In genomic region chr12:108705486-108705885, GRCm38 (mm10) we compare ENCODE assay signal across 30 mouse cellular contexts. TPM values are rescaled to one million over a fixed set of nuclear protein-coding genes. Genes with fewer than 3 reads are reported as not detected.
"Had no signal": no experiment of that assay in that cellular context is flagged by ENCODE, and none has a peak within 500 bp of the region (broad histone marks: within the 10 kb centered on the region; RNA-seq: fewer than 3 reads in every experiment).

No protein-coding gene starts in this region.

- H3K9me3 ChIP-seq: limb, embryonic 10.5 days; limb, embryonic 12.5 days; limb, embryonic 13.5 days; limb, embryonic 15.5 days; liver, embryonic 12.5 days; liver, embryonic 13.5 days; liver, embryonic 15.5 days; lung, embryonic 15.5 days; megakaryocyte, embryonic 14.5 days; midbrain, embryonic 10.5 days; midbrain, embryonic 12.5 days; midbrain, embryonic 13.5 days; midbrain, embryonic 15.5 days had no signal

- H3K36me3 ChIP-seq: limb, embryonic 10.5 days; limb, embryonic 12.5 days; limb, embryonic 13.5 days; limb, embryonic 15.5 days; liver, embryonic 12.5 days; liver, embryonic 13.5 days; liver, embryonic 15.5 days; lung, embryonic 15.5 days; midbrain, embryonic 10.5 days; midbrain, embryonic 12.5 days; midbrain, embryonic 13.5 days; midbrain, embryonic 15.5 days had no signal

- H3K4me3 ChIP-seq: left cerebral cortex, adult 2 months; limb, embryonic 10.5 days; limb, embryonic 12.5 days; limb, embryonic 13.5 days; limb, embryonic 15.5 days; liver, embryonic 12.5 days; liver, embryonic 13.5 days; liver, embryonic 15.5 days; lung, embryonic 15.5 days; megakaryocyte, embryonic 14.5 days; midbrain, embryonic 10.5 days; midbrain, embryonic 12.5 days; midbrain, embryonic 13.5 days; midbrain, embryonic 15.5 days; myocyte had no signal

- H3K4me1 ChIP-seq: liver, embryonic 13.5 days had no signal

- H3K9ac ChIP-seq: limb, embryonic 12.5 days; limb, embryonic 13.5 days; limb, embryonic 15.5 days; liver, embryonic 12.5 days; liver, embryonic 13.5 days; liver, embryonic 14.5 days; liver, embryonic 15.5 days; liver, postnatal 0 days; lung, embryonic 14.5 days; lung, embryonic 15.5 days; midbrain, embryonic 12.5 days; midbrain, embryonic 13.5 days; midbrain, embryonic 15.5 days had no signal

- H3K27ac ChIP-seq: left cerebral cortex, adult 2 months; limb, embryonic 10.5 days; limb, embryonic 12.5 days; limb, embryonic 13.5 days; limb, embryonic 15.5 days; liver, embryonic 12.5 days; liver, embryonic 13.5 days; liver, embryonic 14.5 days; liver, embryonic 15.5 days; lung, embryonic 15.5 days; macrophage; midbrain, embryonic 10.5 days; midbrain, embryonic 12.5 days; midbrain, embryonic 13.5 days; midbrain, embryonic 15.5 days had no signal

- ATAC-seq: liver, embryonic 12.5 days; liver, postnatal 0 days; lung, postnatal 0 days; midbrain, embryonic 13.5 days; midbrain, embryonic 15.5 days; midbrain, embryonic 16.5 days had no signal

- DNase-seq: left cerebral cortex, postnatal 4 days; liver; liver, embryonic 13.5 days; liver, postnatal 0 days; lung, adult 18-20 months; lung, adult 2 months; lung, postnatal 10 days; lung, postnatal 14 days had no signal

- H3K4me2 ChIP-seq: limb, embryonic 12.5 days; limb, embryonic 13.5 days; limb, embryonic 15.5 days; liver, embryonic 12.5 days; liver, embryonic 13.5 days; liver, embryonic 15.5 days; lung, embryonic 14.5 days; lung, embryonic 15.5 days; midbrain, embryonic 11.5 days; midbrain, embryonic 12.5 days; midbrain, embryonic 13.5 days; midbrain, embryonic 15.5 days had no signal

RNA-seq across cellular contexts. Expression of gene Degs2, which starts 3.4 kb away (rescaled TPM):
- total RNA-seq: left cerebral cortex, postnatal 4 days; megakaryocyte-erythroid progenitor cell, adult 5-6 weeks; monocyte, adult 5-6 weeks had no signal
- polyA plus RNA-seq: macrophage had no signal
